Mouse (Mus musculus): ENCODE measurements around the gene Borcs8.

DNA sequence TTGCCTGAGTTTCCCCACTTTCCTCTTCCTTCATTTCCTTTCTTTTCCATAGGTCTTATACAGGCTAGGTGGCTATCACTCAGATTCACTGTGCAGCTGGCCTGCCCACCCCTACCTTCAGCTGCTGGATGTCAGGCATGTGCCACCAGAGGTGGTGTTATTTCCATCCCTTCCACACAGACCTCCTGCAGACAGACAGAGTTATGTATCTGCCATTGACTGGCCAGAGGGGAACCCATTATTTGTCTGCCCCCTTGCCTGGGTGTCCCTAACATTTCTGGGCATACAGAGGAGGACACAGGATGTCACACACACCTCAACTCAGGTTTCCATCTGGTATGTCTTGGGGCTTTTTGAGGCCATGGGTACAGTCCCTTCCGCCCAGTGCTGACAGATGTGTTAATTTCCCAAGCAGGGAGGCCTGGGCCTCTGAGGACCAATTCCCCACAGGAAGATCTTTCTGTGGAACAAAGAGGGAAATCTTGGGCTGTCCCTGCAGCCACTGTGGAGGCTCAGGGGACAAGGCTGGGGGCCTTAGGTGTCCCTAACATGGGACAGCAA, 18.0 kb downstream of the Borcs8 start:
- no peak for TF ChIP-seq GATA1 (IDR thresholded peaks at IDR 0.05; ENCODE audit: borderline replicate concordance, low read length)
- no peak for TF ChIP-seq FLI1 (IDR thresholded peaks at IDR 0.05; ENCODE audit: low read length)

Data from megakaryocyte, embryonic 14.5 days (primary cell).